Mouse (Mus musculus) adrenal gland, adult 18-20 months (tissue): Measurements from ENCODE around the gene Rrp15. TPM values are rescaled to one million over a fixed set of nuclear protein-coding genes. Genes with fewer than 3 reads are reported as not detected.
"Not testable (repeated sequence)": the region's sequence is repeated elsewhere in the genome, so short reads cannot be mapped to it uniquely, and the experiment has no call there.

Source experiments
- DNase-seq, 2 experiments: peaks; one replicate each; pipeline ENCODE4 v3.0.0; 2021 to 2022; ENCODE audit warnings: low spot score in 2 of 2
- long read RNA-seq, 2 experiments: library from polyadenylated mRNA; stranded (forward); transcript quantifications; one replicate each; pipeline ENCODE4 v2.0.0; 2021
- total RNA-seq, 2 experiments: library from RNA; stranded (reverse); gene quantifications; 1 replicate in 1 of 2; 2 replicates in 1 of 2; pipeline ENCODE4 v1.2.3; 2021

Gene Rrp15
- 10 to 100 TPM; 25.8 to 27.4 TPM for total RNA-seq
- long read RNA-seq, experiment 1, transcript Rrp15-201 (5 exons, 1,321 nt) = major isoform, 19 of 19 reads
- long read RNA-seq, experiment 1, partial matches to known transcripts = 0 of 19 reads
- long read RNA-seq, experiment 1, other reads (novel, unspliced or antisense) = 0 of 19 reads
- long read RNA-seq, experiment 2, transcript Rrp15-201 (5 exons, 1,321 nt) = major isoform, 32 of 32 reads
- long read RNA-seq, experiment 2, partial matches to known transcripts = 0 of 32 reads
- long read RNA-seq, experiment 2, other reads (novel, unspliced or antisense) = 0 of 32 reads

GRCm38 (mm10) chr1:186748724-186749653, at the start of gene Rrp15:
Gene Rrp15 (minus strand): TSS chr1:186749358.
- peak; percentile 81 to 83 for DNase-seq

DNA sequence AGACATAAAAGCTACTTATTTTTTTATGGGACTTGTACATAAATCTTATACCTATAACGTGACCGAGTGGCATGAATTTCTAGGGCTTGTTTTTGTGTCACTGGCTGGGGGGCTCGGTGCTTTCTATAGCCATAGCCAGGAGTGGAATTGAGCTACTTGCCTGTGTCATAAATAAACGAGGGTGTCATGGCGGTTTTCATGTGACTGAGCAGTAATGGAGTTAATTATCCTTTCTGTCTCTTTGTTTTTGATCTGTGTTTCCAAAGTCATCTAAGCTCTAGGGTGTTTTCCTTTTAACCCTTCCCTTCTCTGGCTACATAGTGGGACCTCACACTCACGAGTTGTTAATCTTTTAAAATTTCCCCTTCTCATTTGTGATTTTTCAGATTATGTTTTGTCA, 48.8 kb upstream of the Rrp15 start:
- DNase-seq = no peak

GRCm38 (mm10) chr1:186785359-186785758, 36.2 kb upstream of the Rrp15 start:
- no peak for DNase-seq

GRCm38 (mm10) chr1:186780826-186781225, 31.7 kb upstream of the Rrp15 start:
- no peak for DNase-seq

- no peak for DNase-seq
Measured at GRCm38 (mm10) chr1:186773124-186773523, 24.0 kb upstream of the Rrp15 start.

DNA sequence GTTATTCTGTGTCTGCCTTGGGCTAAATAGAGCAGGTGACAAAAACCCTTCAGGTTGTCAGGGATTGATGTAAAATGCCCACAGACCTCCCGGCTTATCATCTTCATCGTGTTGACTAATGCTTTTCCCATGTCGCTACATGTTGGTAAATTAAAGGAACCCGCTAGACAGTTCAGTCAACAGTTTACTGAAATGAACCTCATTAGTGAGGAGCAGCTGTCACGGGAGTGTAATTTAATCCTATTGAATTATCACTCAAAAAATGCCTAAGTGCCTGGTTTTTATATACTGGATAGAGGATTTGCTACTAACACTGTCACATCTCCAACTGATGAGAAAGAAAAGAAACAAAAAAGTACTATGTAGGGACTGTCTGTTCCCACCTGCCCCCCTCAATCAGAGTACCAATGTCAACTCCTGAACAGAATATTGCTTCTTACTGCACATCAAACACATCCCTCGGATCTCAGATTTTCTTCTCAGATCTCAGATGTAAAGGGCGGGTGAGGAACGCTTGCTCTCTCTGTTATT, 23.5 kb upstream of the Rrp15 start:
- DNase-seq = no peak

DNA sequence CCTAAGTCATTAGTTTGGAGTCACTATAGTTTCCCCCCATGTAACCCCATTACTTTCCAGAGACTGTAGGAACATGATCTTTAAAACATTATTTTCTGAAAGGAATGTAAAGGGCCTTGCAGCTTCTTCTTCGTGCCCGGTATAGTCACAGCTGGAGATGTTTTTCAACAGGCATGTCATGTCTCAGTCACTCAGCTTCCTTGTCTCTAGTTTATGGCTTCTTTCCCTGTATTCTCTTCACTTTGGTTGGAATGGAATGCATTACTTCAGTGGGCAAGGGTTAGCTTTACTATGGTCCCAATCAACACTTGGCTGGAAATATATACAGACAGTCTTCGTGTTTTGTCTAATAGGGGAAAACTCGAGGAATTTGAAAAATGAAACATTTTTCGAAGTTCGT, 22.8 kb upstream of the Rrp15 start:
- no peak for DNase-seq

DNA sequence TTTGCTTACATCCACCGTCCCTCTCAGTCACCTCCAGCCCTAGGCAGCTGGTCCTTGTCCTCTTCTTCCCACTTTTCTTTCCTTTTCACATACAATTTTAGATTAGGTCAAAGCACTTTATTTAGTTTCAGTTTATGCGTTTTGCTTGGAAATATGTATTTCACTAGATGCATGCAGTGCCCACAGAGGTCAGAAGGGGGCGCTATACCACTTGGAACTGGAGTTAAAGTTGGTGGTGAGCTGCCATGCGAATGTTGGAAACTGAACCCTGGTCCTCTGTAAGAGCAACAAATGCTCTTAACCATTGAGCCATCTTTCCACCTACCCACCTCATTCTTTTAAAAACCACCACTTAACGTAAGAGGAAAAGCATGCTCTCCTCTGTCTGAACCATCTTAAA, 21.5 kb upstream of the Rrp15 start:
- no peak for DNase-seq

DNA sequence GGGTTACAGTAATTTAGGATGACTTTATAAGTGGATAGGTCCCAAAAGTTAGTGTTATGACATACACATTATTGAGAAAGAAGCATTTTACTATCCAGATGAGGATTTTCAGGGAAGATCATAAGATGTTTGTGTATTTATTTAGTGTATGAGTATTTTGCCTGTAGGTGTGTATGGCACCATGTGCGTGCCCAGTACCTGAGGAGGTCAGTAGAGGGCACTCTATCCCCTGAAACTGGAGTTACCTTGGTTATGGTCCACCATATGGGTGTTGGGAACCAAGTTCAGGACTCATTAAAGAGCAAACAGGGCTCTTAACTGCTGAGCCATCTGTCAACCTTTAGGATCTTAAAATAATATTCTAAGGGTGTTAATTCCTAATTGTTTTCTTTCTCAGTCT, 19.2 kb upstream of the Rrp15 start:
- no peak for DNase-seq

DNA sequence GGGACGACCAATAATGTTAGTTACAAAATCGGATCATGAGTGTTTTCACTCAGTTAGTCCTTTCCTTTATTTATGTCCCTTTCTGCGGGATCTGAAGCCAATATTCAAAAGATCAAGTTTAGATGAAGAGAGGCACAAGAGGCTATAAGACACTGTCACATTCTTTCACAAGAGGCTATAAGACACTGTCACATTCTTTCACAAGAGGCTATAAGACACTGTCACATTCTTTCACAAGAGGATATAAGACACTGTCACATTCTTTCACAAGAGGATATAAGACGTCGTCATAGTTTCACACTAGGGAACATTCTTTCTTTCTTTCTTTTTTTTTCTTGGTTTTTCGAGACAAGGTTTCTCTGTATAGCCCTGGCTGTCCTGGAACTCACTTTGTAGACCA, 14.3 kb upstream of the Rrp15 start:
- not testable (repeated sequence) for DNase-seq

- DNase-seq = no peak
Measured at GRCm38 (mm10) chr1:186749675-186750283, 621 bp upstream of the Rrp15 start.

- DNase-seq = no peak
Measured at GRCm38 (mm10) chr1:186739828-186740227, 9.3 kb downstream of the Rrp15 start.

DNA sequence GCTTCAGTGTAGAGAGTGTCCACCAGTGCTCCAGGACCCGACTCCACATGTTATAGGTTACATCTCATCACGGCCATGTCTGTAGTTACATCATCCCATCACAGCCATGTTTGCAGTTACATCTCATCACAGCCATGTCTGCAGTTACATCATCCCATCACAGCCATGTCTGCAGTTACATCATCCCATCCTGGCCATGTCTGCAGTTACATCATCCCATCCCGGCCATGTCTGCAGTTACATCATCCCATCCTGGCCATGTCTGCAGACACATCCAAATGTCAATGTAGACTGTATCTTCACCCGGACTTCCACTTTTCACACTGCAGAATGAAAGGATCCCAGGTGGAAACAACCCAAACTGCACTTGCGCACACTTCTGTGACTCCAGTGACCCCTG, 13.6 kb downstream of the Rrp15 start:
- DNase-seq = no peak

- no peak for DNase-seq
Measured at GRCm38 (mm10) chr1:186733052-186733451, 16.1 kb downstream of the Rrp15 start.

GRCm38 (mm10) chr1:186728778-186729177, 20.4 kb downstream of the Rrp15 start:
- DNase-seq = no peak

DNA sequence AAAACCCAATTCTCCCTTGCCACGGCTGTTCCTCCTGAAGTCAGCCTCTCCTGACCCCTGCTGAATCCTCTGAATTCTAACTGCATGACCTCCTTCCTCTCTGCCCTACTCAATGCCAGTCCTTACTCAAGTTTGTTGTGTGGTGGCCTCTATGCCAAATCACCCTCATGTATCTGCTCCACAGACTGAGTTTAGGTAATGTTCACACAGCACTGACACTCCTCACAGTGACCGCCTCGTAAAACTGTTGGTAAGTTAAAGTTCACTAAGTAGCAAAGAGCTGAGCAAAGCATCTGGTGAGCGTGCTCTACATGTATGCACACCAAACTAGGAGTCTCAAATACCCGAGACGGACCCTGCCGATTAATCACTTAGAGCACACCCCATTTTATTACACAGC, 23.0 kb downstream of the Rrp15 start:
- DNase-seq = no peak

- no peak for DNase-seq
Measured at GRCm38 (mm10) chr1:186722299-186722698, 26.9 kb downstream of the Rrp15 start.

DNA sequence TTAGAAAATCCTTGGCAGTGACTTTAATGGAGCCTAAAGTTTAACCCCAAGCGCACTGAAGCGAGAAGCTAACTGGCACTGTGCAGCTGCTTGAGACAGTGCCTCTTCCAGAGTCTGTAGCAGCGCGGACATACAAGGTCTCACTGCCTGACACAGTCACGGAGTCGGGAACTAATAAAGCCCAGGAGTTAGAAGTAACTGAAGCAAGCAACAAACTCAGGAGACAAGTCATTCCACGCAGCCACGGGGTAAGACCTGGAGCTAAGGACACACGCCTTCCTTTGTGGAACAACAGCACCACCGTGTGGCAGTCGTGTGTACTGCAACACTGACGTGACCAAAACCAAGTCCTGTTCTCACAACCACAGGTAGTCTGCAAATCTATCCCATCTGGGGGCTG, 27.3 kb downstream of the Rrp15 start:
- peak; percentile 85 for DNase-seq

GRCm38 (mm10) chr1:186721166-186721565, 28.0 kb downstream of the Rrp15 start:
- DNase-seq = no peak

GRCm38 (mm10) chr1:186719708-186720107, 29.4 kb downstream of the Rrp15 start:
- DNase-seq = no peak

DNA sequence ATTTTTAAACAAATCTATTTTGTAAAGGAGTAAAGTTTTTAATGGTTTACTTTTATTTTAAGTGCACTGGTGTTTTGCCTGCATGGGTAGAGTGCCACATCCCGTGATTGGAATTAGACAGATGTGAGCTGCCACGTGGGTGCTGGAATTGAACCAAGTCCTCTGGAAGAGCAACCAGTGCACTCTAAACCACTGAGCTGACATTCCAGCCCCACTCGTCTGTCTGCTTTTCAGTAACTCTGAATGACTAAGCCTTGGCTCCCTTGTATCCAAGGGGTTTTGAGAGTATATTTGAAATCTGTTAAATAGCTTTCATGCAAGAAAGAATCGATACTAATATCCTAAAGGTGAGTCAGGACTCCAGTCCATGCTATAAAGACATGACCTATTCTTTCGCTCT, 30.3 kb downstream of the Rrp15 start:
- no peak for DNase-seq
